Mouse (Mus musculus): ENCODE measurements around the gene Aspscr1.
"Not testable (repeated sequence)": the region's sequence is repeated elsewhere in the genome, so short reads cannot be mapped to it uniquely, and the experiment has no call there.

The Aspscr1 gene

DNA sequence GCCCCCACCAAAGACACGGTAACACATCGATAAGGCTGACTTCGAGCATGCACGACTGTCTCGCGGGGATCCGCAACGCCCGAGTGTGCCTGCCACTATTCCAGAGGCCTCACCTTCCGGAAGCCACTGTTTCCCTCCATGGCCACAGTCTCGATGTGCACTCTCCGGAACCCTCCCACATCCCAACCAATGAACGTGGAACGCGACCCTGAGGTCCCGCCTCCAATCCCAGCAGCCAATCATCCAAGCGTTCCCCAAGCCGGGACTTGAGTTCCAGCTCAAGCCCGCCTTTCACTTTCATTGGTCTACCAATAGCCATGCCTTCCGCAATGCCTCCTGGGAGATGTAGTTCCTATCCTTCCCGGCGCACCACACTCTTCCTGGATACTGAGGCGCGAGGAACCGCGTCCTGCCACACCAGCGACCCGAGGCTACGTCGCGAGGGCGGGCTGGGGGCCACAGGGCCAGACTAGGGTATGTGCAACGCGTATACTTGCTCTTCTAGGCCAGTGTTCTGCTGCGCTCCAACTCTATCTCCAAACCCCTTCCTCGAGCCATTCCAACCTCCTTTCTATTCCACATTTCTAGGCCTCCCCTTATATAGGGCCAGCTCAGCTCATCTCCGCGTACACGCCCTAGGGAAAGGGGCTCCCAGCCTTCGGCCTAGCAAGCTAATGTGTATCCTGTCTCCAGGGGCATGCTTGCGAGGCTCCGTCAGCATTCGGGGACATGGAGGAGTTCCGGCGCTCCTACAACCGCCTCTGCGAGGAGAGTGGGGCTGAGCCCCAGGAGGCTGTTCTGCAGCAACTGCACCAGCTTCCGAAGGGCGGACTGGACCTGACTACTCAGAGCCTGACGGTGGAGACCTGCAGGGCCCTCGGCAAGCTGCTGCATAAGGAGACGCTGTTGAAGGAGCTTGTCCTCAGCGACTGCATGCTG lies 41.1 kb downstream of the Aspscr1 start, which contains the start of the genes Cenpx and Lrrc45:
Gene Cenpx (minus strand): TSS at position 159 of the 939 bp plus-strand sequence.
Gene Lrrc45 (plus strand): TSS at position 346 of the 939 bp plus-strand sequence.
- peak; percentile 98 for DNase-seq (ENCODE audit: low read depth, low spot score)

- DNase-seq (ENCODE audit: low read depth, low spot score), result no peak
Measured at GRCm38 (mm10) chr11:120714546-120714945, 41.8 kb downstream of the Aspscr1 start.

GRCm38 (mm10) chr11:120715131-120715530 lies 42.4 kb downstream of the Aspscr1 start:
- no peak for DNase-seq (ENCODE audit: low read depth, low spot score)

DNA sequence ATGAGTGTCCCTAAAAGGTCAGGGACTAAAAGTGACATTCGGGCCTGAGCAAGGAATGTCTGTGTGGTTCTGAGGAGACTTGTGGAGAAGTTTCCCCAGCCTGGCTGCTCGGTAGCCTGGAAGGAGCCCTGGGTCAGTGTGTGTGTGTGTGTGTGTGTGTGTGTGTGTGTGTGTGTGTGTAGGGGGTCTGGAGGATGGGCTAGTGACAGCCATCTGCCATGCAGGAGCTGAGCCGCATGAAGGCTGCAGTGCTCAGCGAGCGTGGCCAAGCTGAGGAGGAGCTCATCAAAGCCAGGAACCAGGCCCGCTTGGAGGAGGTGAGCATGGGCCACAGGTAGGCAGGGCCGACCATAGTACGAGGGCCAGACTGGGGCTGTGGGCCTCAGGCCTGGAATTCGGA lies 46.5 kb downstream of the Aspscr1 start:
- DNase-seq (ENCODE audit: low read depth, low spot score), result no peak

DNA sequence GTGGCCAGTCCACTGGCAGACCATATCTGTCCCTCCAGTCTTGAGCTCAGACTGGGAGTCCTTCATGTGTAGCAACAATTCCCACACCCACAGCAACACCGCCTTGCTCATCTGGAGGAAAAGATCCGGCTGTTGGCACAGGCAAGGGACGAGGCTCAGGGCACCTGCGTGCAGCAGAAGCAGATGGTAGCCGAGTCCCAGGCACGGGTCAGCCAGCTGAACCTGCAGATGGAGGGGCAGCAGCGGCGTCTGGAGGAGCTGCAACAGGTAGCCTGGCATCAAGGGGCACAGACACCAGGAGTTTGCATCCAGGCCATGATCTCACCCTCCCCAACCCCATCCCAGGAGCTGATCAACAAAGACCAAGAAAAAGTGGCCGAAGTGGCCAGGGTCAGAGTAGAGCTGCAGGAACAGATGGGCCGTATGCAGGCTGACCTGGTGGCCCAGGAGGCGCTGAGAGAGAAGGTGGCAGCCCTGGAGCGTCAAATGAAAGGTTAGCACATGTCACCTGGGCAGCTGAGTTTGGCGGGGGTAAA lies 47.1 kb downstream of the Aspscr1 start:
- no peak for DNase-seq (ENCODE audit: low read depth, low spot score)

- peak; percentile 72 for DNase-seq (ENCODE audit: low read depth, low spot score)
Measured at GRCm38 (mm10) chr11:120720450-120720849, 47.7 kb downstream of the Aspscr1 start.

DNA sequence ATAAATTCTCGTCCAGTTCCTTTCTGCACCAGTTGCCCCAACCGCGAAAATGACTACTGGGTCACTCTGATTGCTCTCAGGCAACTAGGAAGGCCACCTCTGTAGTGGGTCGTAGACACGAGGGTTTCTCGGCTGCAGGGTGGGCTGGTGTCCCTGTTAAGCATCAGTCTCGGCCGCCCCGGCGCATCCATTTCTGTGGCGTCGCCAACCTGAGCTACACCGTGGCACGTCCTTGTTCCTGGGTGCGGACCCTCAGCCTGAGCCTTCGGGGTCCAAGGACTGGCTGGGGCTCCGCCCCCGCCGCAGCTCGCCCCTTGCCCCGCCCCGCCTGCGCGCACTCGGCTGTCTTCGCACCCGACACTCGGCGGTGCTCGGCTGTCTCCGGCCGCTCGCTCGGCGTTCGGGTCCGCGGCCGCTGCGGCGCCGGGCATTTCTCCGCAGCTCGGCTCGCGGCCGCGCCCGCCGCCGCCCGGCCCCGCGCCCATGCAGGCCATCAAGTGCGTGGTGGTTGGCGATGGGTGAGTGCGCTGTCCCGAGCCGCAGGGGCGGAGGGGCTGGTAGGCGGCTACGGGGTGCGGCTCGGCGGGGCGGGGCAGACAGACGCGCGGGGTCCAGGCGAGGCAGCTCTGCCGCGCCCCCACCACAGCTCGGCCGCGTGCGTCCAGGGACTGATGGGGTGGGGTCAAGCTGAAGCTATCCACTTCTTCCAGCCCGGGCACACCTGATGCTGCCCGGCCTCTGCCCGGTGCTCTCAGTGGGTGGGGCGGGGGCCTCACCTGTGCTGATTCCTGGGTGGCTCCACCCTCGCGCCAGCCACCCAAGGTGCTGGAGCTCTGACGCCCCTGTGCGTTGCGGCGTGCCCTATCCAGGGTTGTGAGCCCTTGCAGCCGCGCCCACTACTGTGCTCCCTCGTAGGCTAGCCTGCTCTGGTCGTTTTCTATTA lies 48.6 kb downstream of the Aspscr1 start, which contains the start of gene Rac3:
Gene Rac3 (plus strand): TSS at position 347 of the 943 bp plus-strand sequence.
- DNase-seq (ENCODE audit: low read depth, low spot score), result no peak

DNA sequence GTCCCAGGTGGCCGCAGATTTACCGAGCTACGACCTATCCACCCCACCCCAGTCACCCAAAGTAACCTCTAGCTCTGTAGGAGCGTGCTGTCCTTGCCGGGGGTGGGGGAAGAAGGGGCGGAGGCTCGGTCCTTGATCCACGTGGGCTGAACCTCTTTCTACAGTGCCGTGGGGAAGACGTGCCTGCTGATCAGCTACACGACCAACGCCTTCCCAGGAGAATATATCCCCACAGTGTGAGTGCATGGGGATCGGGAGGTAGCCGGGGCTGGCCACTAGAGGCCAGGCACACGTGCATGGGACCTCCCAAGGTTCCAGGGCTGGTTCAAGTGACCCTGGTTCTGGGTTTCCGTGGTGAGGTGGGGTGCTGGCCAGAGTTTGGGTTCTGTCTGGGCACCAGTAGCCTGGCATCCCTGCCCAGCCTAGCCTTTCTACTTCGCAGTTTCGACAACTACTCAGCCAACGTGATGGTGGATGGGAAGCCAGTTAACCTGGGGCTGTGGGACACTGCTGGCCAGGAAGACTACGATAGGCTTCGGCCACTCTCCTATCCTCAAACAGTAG lies 49.4 kb downstream of the Aspscr1 start:
- DNase-seq (ENCODE audit: low read depth, low spot score), result no peak

DNA sequence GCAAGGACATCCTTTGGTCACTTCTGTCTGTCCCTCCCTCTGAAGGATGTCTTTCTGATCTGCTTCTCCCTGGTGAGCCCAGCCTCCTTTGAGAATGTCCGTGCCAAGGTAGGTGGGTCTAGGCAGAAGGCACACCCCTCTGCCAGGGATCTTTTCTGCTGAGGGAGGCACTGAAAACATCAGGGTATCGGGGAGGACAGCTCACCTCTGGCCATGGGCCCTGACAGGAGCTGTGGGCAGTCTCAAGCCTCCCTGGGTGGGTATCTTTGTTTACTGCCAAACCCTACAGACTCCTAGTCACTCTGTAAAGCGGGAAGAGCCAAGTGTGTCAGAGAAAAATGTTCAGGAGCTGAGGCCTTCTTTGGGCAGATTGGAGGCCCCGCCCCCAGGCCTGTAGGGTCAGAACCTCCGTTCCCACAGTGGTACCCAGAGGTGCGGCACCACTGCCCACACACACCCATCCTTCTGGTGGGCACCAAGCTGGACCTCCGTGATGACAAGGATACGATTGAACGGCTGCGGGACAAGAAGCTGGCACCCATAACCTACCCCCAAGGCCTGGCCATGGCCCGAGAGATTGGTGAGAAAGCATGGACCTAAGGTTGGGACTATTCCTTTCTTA lies 50.1 kb downstream of the Aspscr1 start:
- no peak for DNase-seq (ENCODE audit: low read depth, low spot score)

- DNase-seq (ENCODE audit: low read depth, low spot score), result no peak
Measured at GRCm38 (mm10) chr11:120723509-120723908, 50.7 kb downstream of the Aspscr1 start.

DNA sequence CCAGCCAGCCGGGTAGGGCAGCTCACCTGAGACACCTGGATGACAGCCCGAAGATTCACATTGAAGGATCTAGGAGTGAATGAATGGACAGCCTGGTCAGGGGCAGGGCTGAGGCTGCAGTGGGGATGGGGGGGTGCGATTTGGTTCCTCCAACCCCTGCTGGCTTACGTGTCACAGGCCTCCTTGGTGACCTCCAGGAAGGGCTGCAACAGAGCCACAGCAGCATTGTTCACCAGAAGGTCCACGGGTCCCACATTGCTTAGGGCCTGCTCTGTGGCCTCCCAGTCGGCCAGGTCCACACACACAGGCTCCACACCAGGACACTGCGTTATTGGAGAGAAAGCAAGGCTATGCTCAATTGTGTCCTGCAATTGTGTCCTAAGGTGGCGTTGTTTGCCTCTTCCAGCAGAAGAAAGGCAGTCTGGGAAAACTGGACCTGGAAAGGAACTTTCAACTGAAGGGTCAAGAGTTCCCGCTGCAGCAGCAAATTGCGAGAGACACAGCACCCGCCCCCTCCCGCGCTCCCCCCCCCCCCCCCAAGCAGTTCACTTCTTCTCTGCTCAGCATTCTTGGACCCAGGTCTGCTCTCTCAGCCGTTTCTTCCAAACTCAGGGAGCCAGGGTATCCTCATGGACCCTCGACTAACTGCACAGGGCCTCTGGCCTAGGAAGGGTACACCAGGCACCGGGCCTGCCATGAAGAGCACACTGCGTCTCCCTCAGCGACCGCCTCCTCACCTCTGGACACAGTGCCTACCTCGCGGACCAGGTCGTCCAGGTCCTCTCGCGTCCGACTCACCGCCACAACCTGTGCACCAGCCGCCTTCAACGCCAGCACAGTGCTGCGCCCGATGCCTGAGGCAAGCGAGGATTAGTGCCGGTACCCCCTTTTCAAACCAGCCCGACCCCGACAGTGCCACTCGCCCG lies 53.7 kb downstream of the Aspscr1 start:
- DNase-seq (ENCODE audit: low read depth, low spot score), result no peak

DNA sequence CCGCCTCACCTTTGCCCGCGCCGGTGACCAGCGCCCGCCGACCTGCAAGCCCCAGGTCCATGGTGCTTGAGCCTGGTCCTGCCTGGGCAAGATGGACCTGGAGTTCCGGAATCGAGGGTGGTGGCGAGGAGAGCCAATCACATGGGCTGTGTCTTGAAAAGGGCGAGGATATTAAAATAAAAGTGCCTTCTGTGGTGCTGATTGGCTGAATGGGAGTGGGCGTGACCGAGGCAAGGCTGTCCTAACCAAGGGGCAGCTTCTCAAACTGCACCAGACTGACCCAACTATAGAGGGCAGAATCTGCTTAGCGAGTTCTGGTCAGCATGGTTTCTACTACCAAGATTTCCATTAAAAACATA lies 54.4 kb downstream of the Aspscr1 start, which contains the start of gene Dcxr:
Gene Dcxr (minus strand): TSS at position 113 of the 359 bp plus-strand sequence.
- DNase-seq (ENCODE audit: low read depth, low spot score), result peak; percentile 63

GRCm38 (mm10) chr11:120727564-120727963 lies 54.8 kb downstream of the Aspscr1 start:
- DNase-seq (ENCODE audit: low read depth, low spot score), result no peak

DNA sequence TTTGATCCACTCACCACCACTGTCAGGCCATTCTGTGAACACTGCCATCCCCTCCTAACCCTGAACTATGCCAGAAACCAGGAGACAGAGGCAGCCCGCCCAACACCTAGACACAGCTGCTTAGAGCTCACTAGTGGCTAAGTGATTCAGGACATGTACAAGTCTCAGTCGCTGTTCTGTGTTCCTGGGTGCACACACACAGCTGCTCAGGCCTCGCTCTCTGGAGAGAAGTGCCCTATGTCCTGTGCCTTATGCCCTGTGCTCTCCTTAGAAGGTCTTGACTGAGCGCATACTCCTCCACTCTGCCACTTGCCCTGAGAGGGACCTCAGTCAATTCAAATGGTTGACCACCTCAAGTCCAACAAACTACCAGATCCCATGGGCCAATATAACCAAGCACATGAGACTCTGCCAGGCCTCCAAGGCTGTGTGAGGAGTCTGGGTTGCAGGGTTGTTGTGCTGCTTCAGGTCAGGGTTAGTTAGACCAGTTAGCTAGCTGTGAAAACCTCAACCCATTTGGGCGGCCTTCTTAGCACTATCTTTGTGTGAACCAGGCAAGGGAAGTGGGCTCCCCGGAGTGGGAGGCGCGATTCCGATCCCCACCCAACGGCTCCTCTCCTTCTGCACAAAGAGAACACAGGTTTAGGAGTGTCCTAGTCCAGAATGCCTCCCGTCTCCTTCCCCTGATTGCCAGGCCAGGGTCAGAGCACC lies 55.9 kb downstream of the Aspscr1 start:
- no peak for DNase-seq (ENCODE audit: low read depth, low spot score)

GRCm38 (mm10) chr11:120729432-120730050 lies 56.8 kb downstream of the Aspscr1 start:
- DNase-seq (ENCODE audit: low read depth, low spot score), result not testable (repeated sequence)

DNA sequence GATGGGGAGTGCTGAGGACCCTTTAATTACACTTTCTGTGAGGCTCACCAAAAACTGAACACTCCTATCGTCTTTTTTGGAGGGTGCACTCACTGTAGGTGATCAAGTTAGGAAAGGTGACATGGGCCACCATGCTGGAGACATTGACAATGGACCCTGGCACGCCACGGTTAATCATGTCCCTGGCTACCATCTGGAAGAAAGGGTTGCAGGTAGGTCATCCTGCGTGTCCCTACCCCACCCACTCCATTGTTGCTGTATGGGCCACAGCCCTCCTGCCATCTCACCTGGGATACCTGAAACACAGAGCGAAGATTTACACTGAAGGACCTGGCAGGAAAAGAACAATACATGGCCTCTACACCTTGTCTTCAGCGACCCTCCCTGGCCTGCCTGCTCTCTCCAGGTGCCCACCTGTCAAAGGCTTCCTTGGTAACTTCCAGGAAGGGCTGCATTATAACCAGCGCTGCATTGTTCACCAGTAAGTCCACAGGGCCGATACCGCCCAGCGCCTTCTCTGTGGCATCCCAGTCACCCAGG lies 57.6 kb downstream of the Aspscr1 start:
- no peak for DNase-seq (ENCODE audit: low read depth, low spot score)

DNA sequence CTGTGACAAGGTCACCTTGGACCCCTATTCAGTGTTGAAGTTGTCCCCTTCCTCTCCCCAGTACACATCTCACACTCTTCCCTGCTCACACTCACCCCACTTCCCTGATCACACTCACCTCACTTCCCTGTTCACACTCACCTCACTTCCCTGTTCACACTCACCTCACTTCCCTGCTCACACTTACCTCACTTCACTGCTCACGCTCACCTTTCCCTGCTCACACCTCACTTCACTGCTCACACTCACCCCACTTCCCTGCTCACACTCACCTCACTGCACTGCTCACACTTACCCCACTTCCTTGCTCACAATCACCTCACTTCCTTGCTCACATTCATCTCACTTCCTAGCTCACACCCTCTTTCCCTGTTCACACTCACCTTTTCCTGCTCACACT lies 58.6 kb downstream of the Aspscr1 start:
- DNase-seq (ENCODE audit: low read depth, low spot score), result no peak
